Mouse (Mus musculus): Measurements from ENCODE around the gene D5Ertd579e.
"Not testable (repeated sequence)": the region's sequence is repeated elsewhere in the genome, so short reads cannot be mapped to it uniquely, and the experiment has no call there.

D5Ertd579e gene

DNA sequence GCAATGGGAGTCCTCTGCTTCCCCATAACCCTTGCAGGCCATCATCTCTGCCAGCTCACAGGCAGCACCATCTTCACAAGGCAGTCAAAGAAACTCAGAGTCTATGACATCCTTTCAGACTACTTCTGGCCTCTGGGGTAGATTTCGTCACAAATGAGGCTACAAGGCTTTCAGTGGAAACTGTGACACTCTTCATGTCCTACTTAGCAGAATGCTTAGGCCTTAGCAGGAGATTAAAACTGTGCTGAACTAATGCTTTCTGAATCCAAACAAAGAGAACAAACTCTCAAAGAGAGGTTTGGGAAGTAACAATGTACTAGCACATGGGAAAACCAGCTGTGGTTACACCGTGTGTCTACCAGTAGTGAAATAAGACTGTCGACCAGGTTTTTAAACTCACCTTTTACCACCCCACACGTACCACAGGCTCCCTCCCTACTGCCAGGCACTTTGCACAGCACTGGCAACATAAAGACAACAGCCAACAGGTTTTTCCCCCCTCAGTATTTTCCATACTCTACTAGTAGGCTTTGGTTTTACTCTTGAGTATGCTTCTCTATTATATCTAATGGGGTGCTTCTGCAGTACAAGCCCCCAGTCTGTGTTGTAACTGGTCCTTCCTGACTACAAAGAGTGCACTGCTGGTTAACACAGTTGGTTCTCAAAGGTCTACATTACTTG is 15.8 kb downstream of the D5Ertd579e start:
- no peak for DNase-seq

DNA sequence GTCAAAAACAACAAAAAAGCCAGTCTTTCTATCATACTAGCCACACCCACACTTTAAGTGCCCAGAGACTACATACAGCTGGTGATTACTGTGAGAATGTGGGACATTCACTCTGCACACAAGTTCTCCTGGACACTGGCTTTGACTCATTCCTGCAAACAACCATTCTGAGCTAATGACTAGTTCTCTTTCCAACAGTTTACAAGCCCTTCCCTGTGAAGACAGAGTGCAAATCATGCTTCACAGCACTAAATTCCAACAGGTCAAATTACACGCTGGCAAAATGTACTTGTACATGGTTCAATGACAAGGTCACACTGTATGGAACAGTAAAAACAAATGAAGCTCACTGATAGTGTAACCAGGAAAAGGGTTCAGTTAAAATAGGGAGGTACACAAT is 17.0 kb downstream of the D5Ertd579e start:
- no peak for DNase-seq

DNA sequence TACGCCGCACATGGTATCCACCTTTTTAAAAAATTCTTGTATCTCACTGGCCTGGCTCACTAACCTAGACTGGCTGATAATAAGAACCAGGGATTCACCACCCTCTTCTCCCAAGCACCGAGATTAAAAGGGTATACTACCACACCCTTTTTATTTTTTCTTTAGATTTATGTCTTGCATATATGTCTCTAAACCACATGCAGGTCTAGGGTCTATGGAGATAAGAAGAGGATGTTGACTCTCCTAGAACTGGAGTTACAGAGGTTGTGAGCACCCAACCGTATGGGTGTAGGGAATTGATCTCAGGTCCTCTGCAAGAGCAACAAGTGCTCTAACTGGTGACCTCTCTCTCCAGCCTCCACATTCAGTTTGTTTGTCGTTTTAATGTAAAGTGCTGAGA is 17.9 kb downstream of the D5Ertd579e start:
- no peak for DNase-seq

DNA sequence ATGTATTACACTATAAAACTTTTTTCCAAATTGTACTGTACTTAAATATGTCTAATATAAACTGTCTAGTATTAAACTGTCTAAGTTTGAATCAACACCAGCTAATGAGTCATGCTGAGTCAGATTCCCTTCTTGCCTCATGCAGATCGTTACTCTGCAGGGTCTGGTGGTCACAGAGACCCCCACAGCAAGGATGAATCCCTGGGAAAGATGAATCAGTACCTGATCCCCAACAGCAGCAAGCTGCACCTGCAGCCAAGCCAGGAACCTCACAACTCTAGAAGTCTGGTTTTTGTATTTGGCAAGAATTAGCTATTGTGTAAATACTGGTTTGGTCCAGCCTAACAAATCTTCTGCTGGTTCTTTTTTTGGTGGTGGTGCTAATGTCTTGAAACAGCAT is 20.4 kb downstream of the D5Ertd579e start:
- DNase-seq = no peak

DNA sequence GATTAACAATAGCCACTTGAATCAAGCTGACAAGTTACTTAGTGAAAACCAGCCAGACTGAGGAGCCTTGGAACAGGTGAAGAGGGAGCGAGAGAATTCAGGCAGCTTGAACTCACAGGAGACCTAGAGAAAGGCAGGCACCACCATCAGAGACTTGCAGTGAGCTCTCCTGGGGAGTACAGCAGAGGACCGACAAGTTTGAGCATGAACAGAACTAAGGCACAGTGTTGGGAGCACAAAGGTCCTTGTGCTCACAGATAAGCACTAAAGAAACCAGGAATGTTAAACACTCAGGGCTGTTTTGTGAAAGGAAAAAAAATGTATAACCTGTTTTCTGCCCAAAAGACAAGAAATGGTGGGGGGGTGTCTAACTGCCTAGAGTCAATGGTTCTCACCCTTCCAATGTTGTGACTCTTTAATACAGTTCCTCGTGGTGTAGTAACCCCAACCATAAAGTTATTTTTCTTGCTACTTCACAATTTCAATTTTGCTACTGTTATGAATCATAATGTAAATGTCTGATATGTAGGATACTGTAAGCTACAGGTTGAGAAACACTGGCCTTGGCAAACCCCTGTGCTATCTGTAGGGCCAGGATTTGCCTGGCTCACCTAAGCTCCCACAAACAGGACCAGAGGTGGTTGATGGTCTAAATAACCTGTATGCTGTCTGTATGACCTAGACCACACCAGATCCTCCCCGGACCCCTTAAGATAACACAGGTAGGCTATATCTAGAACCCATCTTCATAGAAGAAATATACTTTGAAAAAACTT is 21.0 kb downstream of the D5Ertd579e start:
- no peak for DNase-seq

DNA sequence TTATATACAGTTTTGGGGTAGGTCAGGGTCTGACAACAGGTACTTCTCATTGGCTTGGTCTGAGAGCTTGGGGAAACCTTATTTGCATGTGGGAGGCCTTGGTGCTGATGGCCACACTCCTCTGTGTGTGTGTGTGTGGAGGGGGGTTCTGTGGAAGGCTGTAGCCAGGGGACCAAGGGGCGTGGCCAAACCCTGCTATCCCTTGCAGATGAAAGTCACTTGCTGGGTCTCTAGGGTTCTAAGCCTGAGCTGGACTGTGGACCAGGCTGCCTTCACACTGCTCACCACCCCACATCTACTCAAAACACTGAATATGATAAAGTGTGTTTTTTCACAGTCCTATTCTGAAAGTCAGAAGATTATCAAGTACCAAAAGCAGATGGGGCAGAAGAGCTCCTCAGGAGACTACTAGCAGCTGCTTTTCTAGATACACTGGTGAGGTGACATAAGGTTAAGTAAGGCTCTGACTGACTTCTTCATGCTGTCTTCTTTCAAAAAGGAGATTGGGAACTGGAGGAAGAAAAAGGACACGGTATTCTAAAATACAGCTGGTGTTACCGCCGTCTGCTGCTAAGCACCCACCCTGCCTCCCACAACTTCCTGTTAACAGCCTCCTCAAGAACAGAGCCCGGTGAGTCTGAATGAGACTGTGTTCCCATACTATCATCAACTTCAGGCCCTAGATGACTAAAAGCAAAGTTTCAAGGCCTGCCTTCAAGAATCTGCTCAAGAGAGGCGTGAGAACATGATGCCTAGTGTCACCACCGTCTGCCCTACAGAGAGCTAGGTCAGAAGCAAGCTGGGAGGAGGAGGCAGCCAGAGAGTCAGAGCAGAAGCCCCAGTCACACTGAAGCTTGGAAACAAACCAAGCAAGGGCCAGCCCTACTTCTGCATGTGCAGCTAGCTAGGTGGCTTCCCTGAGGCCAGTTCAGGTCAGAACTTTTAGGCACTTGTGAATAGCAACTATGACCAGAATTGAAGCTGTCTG is 26.5 kb downstream of the D5Ertd579e start:
- peak; percentile 68 for DNase-seq

DNA sequence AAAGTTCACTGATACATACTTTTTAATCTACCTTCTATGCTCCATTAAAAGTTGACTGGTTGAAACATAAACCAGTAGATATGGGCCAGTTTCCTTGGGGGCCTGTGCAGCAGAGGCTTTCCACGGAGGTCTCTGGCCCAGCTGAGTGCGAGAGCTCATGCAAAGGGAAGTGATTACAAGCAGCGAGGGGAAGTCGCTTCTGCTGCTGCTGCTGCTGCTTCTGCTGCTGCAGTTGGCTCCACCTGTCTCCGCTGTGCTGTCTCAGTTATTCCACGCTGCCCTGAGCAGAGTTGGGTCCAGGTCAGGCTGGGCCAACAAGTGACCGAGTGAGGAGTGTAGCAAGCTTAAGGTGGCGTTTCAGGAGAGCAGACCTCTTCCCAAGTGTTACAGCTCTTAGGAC is 27.3 kb downstream of the D5Ertd579e start:
- peak; percentile 60 for DNase-seq

DNA sequence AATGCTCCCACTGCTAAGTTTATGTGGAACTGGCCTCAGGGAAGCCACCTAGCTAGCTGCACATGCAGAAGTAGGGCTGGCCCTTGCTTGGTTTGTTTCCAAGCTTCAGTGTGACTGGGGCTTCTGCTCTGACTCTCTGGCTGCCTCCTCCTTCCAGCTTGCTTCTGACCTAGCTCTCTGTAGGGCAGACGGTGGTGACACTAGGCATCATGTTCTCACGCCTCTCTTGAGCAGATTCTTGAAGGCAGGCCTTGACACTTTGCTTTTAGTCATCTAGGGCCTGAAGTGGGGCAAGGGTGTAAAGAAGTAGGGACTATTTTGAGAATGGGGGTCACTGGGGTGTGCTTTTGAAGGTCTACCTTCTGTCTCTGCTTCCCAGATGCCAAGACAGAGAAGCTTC is 27.8 kb downstream of the D5Ertd579e start:
- DNase-seq = peak; percentile 9

DNA sequence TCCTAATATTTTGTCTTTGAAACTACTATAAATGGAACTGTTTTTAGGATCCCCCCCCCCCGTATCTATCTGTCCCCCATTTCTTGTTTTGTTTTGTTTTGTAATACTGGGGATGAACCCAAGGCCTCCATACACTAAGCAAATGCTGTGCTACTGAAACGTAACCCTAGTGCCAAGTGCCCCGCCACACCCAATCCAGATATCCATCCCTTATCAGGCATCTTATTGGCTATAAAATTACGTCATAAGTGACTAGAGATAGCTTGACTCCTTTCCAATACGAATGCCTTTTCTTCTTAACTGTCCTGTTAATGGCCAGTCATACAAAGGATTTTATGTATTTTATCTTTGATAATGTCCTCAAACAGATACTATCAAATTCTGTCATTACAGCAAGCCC is 28.7 kb downstream of the D5Ertd579e start:
- DNase-seq = no peak

DNA sequence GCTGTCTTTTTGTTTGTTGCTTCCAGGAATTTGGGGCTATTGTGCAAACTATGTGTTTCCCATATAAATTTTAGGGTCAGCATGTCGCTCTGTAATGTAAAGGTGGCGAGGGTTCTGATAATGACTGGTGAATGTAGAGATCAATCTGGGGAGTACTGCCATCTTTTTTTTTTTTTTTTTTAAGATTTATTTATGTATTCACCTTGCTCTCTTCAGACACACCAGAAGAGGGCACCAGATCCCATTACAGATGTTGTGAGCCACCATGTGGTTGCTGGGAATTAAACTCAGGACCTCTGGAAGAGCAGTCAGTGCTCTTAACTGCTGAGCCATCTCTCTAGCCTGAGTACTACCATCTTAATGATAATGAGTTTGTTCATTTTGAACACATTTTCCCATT is 29.1 kb downstream of the D5Ertd579e start:
- DNase-seq = not testable (repeated sequence)

DNA sequence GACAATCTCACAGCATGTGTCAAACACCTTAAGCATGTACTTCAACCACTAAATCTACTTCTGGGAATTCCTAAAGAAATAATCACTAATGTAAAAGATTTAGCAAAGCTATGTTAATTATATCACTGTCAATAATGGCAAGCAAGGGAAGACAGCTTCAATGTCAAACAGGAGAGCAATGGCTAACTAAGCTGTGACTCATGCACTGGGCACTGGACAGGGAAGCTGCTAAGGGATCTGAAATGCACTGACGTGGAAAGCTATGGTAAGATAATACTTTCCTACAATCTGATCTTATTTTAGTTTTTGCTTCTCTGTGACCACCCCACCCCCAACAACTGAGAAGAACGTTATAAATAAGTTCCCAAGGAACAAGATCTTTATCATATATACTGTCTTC is 32.5 kb downstream of the D5Ertd579e start:
- no peak for DNase-seq

DNA sequence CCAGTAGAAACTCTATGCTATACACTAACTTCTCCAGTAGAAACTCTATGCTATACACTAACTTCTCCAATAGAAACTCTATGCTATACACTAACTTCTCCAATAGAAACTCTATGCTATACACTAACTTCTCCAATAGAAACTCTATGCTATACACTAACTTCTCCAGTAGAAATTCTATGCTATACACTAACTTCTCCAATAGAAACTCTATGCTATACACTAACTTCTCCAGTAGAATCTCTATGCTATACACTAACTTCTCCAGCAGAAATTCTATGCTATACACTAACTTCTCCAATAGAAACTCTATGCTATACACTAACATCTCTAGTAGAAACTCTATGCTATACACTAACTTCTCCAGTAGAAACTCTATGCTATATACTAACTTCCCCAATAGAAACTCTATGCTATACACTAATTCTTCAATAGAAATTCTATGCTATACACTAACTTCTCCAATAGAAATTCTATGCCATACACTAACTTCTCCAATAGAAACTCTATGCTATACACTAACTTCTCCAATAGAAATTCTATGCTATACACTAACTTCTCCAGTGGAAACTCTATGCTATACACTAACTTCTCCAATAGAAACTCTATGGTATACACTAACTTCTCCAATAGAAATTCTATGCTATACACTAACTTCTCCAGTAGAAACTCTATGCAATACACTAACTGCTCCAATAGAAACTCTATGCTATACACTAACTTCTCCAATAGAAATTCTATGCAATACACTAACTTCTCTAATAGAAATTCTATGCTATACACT is 34.7 kb downstream of the D5Ertd579e start:
- DNase-seq = not testable (repeated sequence)

DNA sequence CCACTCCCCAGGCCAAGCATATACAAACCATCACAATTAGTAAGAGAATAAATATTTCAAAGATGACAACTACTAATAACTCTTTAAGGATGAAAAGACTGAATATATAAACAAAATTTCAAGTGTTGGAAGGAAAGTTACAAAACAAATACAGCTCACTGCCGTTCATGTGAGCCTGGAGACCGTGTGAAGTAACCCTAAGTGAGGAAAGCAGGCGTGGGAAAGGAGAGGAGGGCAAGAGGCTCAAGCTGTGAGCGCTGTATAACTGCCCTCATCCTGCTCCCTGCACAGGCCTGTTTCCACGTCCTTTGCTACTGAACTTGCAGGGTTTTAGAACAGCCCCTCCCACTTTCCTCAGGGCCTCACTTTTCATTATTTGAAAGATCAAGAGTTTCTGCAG is 70.2 kb downstream of the D5Ertd579e start:
- no peak for DNase-seq

DNA sequence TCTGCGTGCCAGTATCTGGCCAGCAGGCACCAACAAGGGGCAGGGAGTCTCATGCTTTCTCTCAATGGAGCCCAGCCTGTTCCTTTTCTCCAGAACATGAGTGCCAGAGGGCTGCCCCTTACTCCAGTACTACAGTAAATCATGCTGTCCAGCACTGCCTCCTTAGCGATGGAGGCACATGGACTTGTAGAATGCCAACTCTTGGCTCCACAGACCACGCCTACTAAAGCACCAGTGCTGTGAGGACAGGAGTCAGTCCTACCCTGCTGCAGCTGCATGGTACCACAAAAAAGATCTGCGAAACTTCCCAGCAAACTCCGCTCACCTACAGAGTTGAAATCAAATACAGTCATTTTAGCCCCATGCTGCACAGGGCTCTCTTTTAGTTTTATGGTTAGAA is 72.2 kb downstream of the D5Ertd579e start:
- no peak for DNase-seq

DNA sequence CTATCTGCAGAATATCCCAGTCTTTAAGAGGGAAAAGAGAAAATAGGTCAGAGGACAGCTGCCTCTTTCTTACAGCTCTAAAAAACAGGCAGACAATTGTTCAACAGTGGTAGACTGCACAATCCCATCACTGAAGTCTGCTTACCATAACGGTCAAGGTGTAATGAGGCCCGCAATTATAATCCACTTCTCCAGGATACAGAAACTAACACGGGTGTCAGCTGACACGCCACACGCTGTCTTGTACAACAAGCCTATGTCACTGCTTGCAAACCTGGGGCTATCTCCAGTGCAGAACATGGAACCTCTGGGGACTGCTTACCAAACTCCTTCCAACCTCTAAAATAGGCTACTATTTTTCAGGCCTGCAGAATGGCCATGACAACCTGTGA is 74.8 kb downstream of the D5Ertd579e start:
- no peak for DNase-seq

DNA sequence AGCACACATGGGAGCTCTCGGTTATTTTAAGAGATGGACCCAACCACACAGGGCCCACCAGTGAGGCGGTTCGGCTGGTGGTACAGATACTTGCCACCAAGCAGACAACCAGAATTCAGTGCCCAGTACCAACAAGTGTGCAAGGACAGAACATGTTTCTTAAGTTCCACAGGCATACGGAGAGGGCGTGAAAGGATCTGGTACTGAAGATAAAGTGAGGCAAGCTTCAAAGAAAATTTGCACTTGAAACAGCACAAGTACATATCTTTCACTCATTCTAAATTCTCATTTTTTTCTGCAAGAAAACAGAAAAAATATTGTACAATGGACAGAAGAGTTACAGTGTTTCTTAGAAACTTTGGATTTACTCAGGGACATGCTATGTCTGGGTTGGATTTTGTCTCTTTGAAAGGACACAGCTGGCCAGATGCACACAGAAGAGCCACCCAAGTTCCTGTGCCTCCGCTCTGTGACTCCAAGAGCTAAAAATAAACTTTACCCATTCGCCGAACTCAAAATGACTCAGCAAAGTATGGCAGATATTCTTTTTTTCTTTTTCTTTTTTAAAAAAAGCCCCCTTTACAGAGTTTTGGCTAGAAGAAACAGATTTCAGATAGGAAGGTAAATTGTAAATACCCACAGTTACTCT is 75.3 kb downstream of the D5Ertd579e start:
- no peak for DNase-seq

DNA sequence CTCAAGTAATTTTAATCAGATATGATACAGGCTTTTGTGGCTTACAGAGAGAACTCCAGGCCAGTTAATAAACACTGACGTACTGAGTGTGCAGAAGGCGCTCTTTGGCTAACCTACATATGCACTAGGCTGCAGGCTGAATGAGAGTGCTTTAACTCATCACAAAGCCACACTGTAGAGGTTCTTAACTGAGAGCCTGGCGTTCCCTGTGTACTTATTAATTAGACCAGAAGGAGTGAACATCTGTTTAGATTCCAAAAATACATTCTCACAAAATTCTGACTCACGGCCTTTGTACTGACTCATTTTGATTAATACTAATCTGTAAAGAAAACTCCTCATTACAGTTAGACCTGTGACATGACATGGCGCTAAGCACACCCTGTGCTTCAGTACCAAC is 76.9 kb downstream of the D5Ertd579e start:
- no peak for DNase-seq

DNA sequence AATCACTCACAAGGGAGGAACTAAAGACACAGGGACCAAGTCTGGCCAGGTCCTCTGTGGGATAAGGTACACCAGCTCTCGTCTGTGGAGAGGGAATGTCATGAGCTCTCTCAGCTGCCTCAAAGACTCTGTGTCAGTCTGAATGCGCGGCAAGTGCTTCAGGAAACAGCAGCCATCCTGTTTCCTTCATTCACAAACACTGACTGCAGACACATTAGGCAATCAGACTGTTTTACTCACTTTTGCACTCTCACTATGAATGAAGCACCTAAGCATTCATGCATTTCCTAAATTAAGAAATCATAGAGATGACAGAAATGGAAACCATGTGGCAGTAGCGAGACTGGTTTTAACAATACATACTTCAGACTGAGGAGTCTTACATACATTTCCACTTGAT is 77.5 kb downstream of the D5Ertd579e start:
- DNase-seq = no peak

DNA sequence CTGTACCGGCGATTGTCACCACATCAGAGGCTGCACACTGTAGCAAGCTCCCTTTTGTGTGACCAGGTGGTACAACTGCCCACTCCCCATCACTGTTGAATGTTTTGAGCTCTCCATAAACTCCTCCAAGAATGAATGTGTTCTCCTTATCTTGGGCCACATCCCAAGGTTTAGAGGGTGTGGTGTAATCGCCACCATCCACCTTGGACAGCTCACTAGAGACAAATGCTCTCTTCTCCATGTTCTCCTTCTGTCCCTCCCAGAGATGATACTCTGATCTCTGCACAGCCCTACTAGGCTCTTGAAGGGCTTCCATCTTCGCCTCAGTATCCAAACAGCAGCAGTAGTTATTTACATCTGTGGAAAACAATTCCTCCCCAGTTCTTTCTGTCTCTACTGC is 81.7 kb downstream of the D5Ertd579e start:
- no peak for DNase-seq

DNA sequence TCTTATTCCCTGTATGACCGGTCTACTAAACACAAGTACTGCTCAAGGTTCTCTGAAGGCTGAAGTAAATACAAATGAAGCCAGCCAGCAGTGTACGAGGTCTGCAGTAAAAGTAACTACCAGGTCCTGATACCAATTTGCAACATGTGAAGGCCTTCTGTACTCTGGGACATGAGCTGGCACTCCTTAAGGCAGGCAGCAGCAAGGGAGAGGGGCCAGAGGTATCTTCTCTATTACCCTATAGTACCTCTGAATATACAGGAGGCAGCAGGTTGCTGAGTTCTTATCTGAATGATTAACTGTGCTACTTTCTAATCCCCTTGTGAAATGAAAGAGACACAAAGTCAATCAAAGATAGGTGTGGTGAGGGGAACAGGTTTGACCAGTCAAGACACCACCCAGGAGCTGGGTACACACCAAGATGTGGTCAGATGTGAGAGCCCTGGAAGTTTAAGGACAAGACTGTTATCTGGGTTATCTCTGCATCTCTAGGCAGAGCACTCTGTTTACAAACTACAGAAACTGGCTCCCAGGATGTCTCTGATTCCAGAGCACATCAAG is 86.8 kb downstream of the D5Ertd579e start:
- DNase-seq = no peak

DNA sequence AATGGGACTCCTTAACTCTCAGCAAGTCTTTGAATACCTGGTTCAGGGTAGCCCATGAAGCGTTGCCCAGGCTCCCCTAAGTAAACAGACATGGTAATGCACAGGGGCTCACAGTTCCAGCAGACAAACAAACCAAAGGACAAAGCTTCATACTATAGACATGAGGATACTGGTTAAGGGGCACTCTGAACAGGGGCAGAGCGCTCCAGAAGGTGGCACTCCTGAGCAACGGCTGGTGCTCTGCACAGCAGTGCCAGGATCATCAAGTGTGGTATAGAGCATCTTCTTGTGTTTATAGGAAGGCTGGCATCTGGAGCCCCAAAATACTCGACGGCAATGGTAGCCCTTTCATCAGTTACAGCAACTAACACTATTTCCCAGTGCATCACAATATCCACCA is 92.8 kb downstream of the D5Ertd579e start:
- DNase-seq = peak; percentile 64

DNA sequence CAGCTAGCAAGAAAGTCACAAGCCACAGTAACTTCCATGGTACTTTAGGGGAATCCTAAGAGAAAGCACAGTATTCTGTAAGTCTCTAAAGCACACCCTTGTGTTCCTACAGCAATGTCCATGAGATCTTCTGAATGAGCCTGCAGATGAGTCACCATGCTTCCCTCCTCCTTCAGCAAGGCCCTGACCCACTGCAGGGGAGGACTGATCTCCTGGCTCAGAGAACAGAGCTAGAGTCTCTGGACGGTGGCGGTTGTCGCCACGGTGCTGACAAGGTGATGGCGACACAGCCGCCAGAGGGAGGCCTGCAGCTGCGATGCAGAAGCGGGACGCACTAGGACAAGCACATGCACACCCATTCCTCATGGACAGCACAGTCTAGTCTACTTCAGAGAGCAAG is 93.8 kb downstream of the D5Ertd579e start:
- DNase-seq = no peak

All from thymus, postnatal 25 days (tissue).